ENCODE assay signal across 8 mouse cellular contexts in genomic region chr17:51811911-51812260, GRCm38 (mm10). TPM values are rescaled to one million over a fixed set of nuclear protein-coding genes. Genes with fewer than 3 reads are reported as not detected.
DNase-seq lines count a peak whose midpoint lies in the region; ATAC-seq lines count a peak whose summit lies in the region.

No protein-coding gene starts in this region.

- H3K9me3 ChIP-seq in kidney, embryonic 16.5 days (ENCODE audit: low read length), result no peaks in the 10 kb centered on the region
- no peaks in the 10 kb centered on the region for H3K9me3 ChIP-seq in hindbrain, embryonic 11.5 days (ENCODE audit: control insufficient read depth, low read length)
- no peaks in the 10 kb centered on the region for H3K9me3 ChIP-seq in midbrain, embryonic 12.5 days

- H3K4me1 ChIP-seq in kidney, embryonic 16.5 days (ENCODE audit: insufficient read depth, low read length), result no peaks in the 10 kb centered on the region; the same call in 1 of the 2 replicates
- H3K4me1 ChIP-seq in hindbrain, embryonic 11.5 days (replicated peaks; ENCODE audit: control insufficient read depth, insufficient read depth, low read length), result no peaks in the 10 kb centered on the region
- peaks cover 9% of the 10 kb centered on the region; the same call in 1 of the 2 replicates for H3K4me1 ChIP-seq in midbrain, embryonic 12.5 days

- no peak for ATAC-seq in kidney, embryonic 16.5 days (ENCODE audit: low FRiP score, low TSS enrichment)
- peak; percentile 1; the same call in 1 of the 2 replicates for ATAC-seq in hindbrain, embryonic 11.5 days (ENCODE audit: low FRiP score)
- peak; percentile 13; the same call in 1 of the 2 replicates for ATAC-seq in midbrain, embryonic 12.5 days (ENCODE audit: low FRiP score, low read depth)

- H3K36me3 ChIP-seq in kidney, embryonic 16.5 days (ENCODE audit: insufficient read depth, low read length), result no peaks in the 10 kb centered on the region
- no peaks in the 10 kb centered on the region for H3K36me3 ChIP-seq in hindbrain, embryonic 11.5 days (ENCODE audit: control insufficient read depth, insufficient read depth, low read length)
- H3K36me3 ChIP-seq in midbrain, embryonic 12.5 days, result 0 out of 2 replicates have a peak, but pooled peaks cover 6% of the 10 kb centered on the region

- 0% methylated on average over 11 of the region's 11 CpGs for WGBS in kidney, embryonic 16.5 days
- WGBS in hindbrain, embryonic 11.5 days, result 0% methylated on average over 11 of the region's 11 CpGs
- 0% methylated on average over 11 of the region's 11 CpGs for WGBS in midbrain, embryonic 12.5 days

- no peak for DNase-seq in kidney, postnatal 25 days
- peak; percentile 42 for DNase-seq in cerebellum, adult 9-11 months
- peak; percentile 64 for DNase-seq in hindbrain, embryonic 11.5 days (ENCODE audit: low spot score)
- DNase-seq in adipocyte (ENCODE audit: low spot score), result no peak
- no peak for DNase-seq in layer of hippocampus, adult 18-20 months (ENCODE audit: low spot score in 2 of 2)
- no peak for DNase-seq in right cerebral cortex, postnatal 14 days

- no peak overlapping the region for H3K27ac ChIP-seq in kidney, embryonic 16.5 days (ENCODE audit: low read length)
- H3K27ac ChIP-seq in hindbrain, embryonic 11.5 days (ENCODE audit: low read depth, low read length), result peak overlapping the region; percentile 96
- H3K27ac ChIP-seq in midbrain, embryonic 12.5 days (replicated peaks), result peak overlapping the region; percentile 95

- peak overlapping the region; percentile 94 for H3K4me2 ChIP-seq in kidney, embryonic 16.5 days (replicated peaks; ENCODE audit: low read depth, low read length)
- peak overlapping the region; percentile 48 for H3K4me2 ChIP-seq in hindbrain, embryonic 11.5 days (replicated peaks; ENCODE audit: low read depth, low read length)
- peak overlapping the region; percentile 66 for H3K4me2 ChIP-seq in midbrain, embryonic 12.5 days (replicated peaks)

- peak overlapping the region; percentile 82 for H3K9ac ChIP-seq in kidney, embryonic 16.5 days (replicated peaks; ENCODE audit: low read length)
- H3K9ac ChIP-seq in hindbrain, embryonic 11.5 days (ENCODE audit: low read depth, low read length), result peak overlapping the region; percentile 82
- H3K9ac ChIP-seq in midbrain, embryonic 12.5 days (replicated peaks), result peak overlapping the region; percentile 82

- peak overlapping the region; percentile 85 for H3K4me3 ChIP-seq in kidney, embryonic 16.5 days (ENCODE audit: low read length)
- H3K4me3 ChIP-seq in hindbrain, embryonic 11.5 days (ENCODE audit: low read depth, low read length), result peak overlapping the region; percentile 69
- peak overlapping the region; percentile 69 for H3K4me3 ChIP-seq in midbrain, embryonic 12.5 days

- peaks cover 7% of the 10 kb centered on the region; the same call in 1 of the 2 replicates for H3K27me3 ChIP-seq in kidney, embryonic 16.5 days (ENCODE audit: insufficient read depth, low read length)
- no peaks in the 10 kb centered on the region for H3K27me3 ChIP-seq in hindbrain, embryonic 11.5 days (ENCODE audit: control insufficient read depth, insufficient read depth, low read length)
- H3K27me3 ChIP-seq in midbrain, embryonic 12.5 days, result no peaks in the 10 kb centered on the region

RNA-seq across cellular contexts. Expression of gene Satb1, which starts 21.2 kb away (rescaled TPM):
- 6.7 and 7.5 TPM in 2 replicates for polyA plus RNA-seq in kidney, embryonic 16.5 days (2015; fragmentation: Nextera tagmentation; extraction: Ambion mirVana)
- polyA plus RNA-seq in hindbrain, embryonic 11.5 days (2014; fragmentation: Nextera tagmentation; extraction: Ambion mirVana), result 29.5 and 32.0 TPM in 2 replicates
- polyA plus RNA-seq in midbrain, embryonic 12.5 days (2016; fragmentation: Nextera tagmentation; extraction: Ambion mirVana), result 35.9 and 38.8 TPM in 2 replicates
- total RNA-seq in layer of hippocampus, adult 18-20 months (2021), result 10 to 100 TPM; 67.6 to 74.5 TPM

Comparison
In these comparisons a context has a peak if more than half of its experiments do, and no peak if none do; other contexts are left out.
1. DNase-seq: peak in cerebellum, adult 9-11 months (single experiment) and hindbrain, embryonic 11.5 days (single experiment); none in kidney, postnatal 25 days (0 of 2), adipocyte (single experiment), layer of hippocampus, adult 18-20 months (0 of 2) and right cerebral cortex, postnatal 14 days (single experiment).
2. Peak in every context shown above with its lines, with median percentiles within 50 percentile points of each other: H3K4me2 ChIP-seq, H3K4me3 ChIP-seq and H3K9ac ChIP-seq.